8 mouse cellular contexts compared by ENCODE assay signal in the genomic region with DNA sequence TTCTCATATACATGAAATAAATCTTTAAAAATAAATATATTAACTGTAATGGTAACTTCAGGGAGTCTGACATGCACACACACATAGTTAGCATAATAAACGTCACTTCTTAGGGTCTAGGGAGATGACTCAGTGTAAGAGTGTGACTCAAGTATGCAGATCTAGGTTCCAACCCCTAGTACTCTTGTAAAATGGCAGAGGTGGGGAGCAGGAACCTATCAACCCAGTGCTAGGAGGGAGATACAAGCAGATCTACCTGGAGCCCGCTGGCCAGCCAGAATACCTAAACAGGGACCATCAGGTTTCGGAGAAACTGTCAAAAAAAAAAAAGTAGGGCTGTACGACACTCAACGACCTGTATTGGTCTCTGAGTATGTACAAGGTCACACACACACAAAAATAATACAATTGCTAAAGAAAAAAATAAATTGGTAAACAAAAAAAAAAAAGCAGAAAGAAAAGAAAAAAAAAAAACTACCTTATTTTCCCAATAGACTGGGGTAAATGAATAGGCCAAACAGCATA. TPM values are rescaled to one million over a fixed set of nuclear protein-coding genes. Genes with fewer than 3 reads are reported as not detected.
A peak's percentile ranks its signal among the peaks of the same experiment; 100 is the strongest.
DNase-seq lines count a peak whose midpoint lies in the region; ATAC-seq and TF ChIP-seq lines count a peak whose summit lies in the region.

No protein-coding gene starts in this region.

- no peak for TF ChIP-seq POLR2A in small intestine, adult 2 months (IDR thresholded peaks at IDR 0.05; ENCODE audit: low read depth, low read length)

- peak; percentile 37 for DNase-seq in CD4-positive, CD25-positive, alpha-beta regulatory T cell, adult 2 months (ENCODE audit: low read depth, low spot score)
- DNase-seq in layer of hippocampus, adult 9-11 months, result no peak

- ATAC-seq in CD4-positive, CD25-positive, alpha-beta regulatory T cell, adult 4 months, result no peak
- no peak for ATAC-seq in megakaryocyte, adult 5-6 weeks (ENCODE audit: poor library complexity, severe bottlenecking)
- ATAC-seq in intestine, embryonic 16.5 days, result no peak
- no peak for ATAC-seq in erythroid progenitor cell, adult 5-6 weeks (replicated peaks; ENCODE audit: low FRiP score, poor library complexity, severe bottlenecking)

- no peaks in the 10 kb centered on the region for H3K9me3 ChIP-seq in megakaryocyte, embryonic 14.5 days
- H3K9me3 ChIP-seq in intestine, embryonic 16.5 days (ENCODE audit: control insufficient read depth, low read length), result no peaks in the 10 kb centered on the region

- WGBS in intestine, embryonic 16.5 days, result 20% methylated on average over 5 of the region's 5 CpGs
- 15% methylated on average over 5 of the region's 5 CpGs for WGBS in small intestine, adult 2 months

- peaks cover 75% of the 10 kb centered on the region for H3K4me1 ChIP-seq in megakaryocyte, embryonic 14.5 days
- peaks cover 29% of the 10 kb centered on the region for H3K4me1 ChIP-seq in intestine, embryonic 16.5 days (ENCODE audit: control insufficient read depth, insufficient read depth, low read length)
- peaks cover 17% of the 10 kb centered on the region for H3K4me1 ChIP-seq in small intestine, adult 2 months (ENCODE audit: control insufficient read depth, insufficient read depth, insufficient read length, low read length)

- H3K4me2 ChIP-seq in intestine, embryonic 16.5 days (ENCODE audit: low read depth, low read length), result peak overlapping the region; percentile 52

- peak overlapping the region; percentile 41; the same call in 1 of the 2 replicates for H3K9ac ChIP-seq in intestine, embryonic 16.5 days (ENCODE audit: low read depth, low read length)

- peaks cover 2% of the 10 kb centered on the region for H3K27me3 ChIP-seq in megakaryocyte, embryonic 14.5 days (replicated peaks)
- H3K27me3 ChIP-seq in intestine, embryonic 16.5 days (replicated peaks; ENCODE audit: control insufficient read depth, insufficient read depth, low read length), result no peaks in the 10 kb centered on the region
- H3K27me3 ChIP-seq in small intestine, adult 2 months (ENCODE audit: control insufficient read depth, insufficient read depth, low read length), result no peaks in the 10 kb centered on the region

- no peak overlapping the region; the same call in 1 of the 2 replicates for H3K27ac ChIP-seq in intestine, embryonic 16.5 days (ENCODE audit: low read length)
- H3K27ac ChIP-seq in small intestine, adult 2 months (ENCODE audit: insufficient read depth, low read depth, low read length), result no peak overlapping the region

- H3K4me3 ChIP-seq in megakaryocyte, embryonic 14.5 days (replicated peaks), result peak overlapping the region; percentile 97
- H3K4me3 ChIP-seq in intestine, embryonic 16.5 days (ENCODE audit: low read length), result peak overlapping the region; percentile 84
- peak overlapping the region; percentile 72; the same call in 1 of the 2 replicates for H3K4me3 ChIP-seq in small intestine, adult 2 months (ENCODE audit: low read depth, low read length)

- peaks cover 53% of the 10 kb centered on the region for H3K36me3 ChIP-seq in megakaryocyte, embryonic 14.5 days (replicated peaks; ENCODE audit: low read length)
- peaks cover 24% of the 10 kb centered on the region for H3K36me3 ChIP-seq in intestine, embryonic 16.5 days (ENCODE audit: control insufficient read depth, insufficient read depth, low read length)
- H3K36me3 ChIP-seq in small intestine, adult 2 months (ENCODE audit: control insufficient read depth, insufficient read depth, low read length), result peaks cover 28% of the 10 kb centered on the region

- TF ChIP-seq CTCF in small intestine, adult 2 months (IDR thresholded peaks at IDR 0.05; ENCODE audit: extremely low read depth, insufficient read length, insufficient replicate concordance, low read depth, low read length), result no peak

RNA-seq across cellular contexts. Expression of gene Ocel1, which starts 0.3 kb away (rescaled TPM):
- polyA plus RNA-seq in CD4-positive, CD25-positive, alpha-beta regulatory T cell, adult 4 months (2017; shearing (Covaris generic)), result 1 to 10 TPM; 3.9 to 4.1 TPM
- polyA plus RNA-seq in megakaryocyte, embryonic 14.5 days (2012; ENCODE audit: insufficient read depth, low replicate concordance), result 79.6 and 103 TPM in 2 replicates
- total RNA-seq in megakaryocyte, adult 5-6 weeks (2015), result 8.7 and 8.9 TPM in 2 replicates
- 16.2 and 18.5 TPM in 2 replicates for total RNA-seq in megakaryocyte, adult 5-6 weeks (2017)
- 6.3 and 8.5 TPM in 2 replicates for polyA plus RNA-seq in intestine, embryonic 16.5 days (2015; fragmentation: Nextera tagmentation; extraction: Ambion mirVana)
- polyA plus RNA-seq in small intestine, adult 2 months (2012; rRNA removed), result 19.7 and 70.3 TPM in 2 replicates
- 1.7 and 13.7 TPM in 2 replicates for total RNA-seq in erythroid progenitor cell, adult 5-6 weeks (2015; ENCODE audit: low replicate concordance)
- 10.4 and 10.7 TPM in 2 replicates for total RNA-seq in erythroid progenitor cell, adult 5-6 weeks (2017; ENCODE audit: low replicate concordance)

RNA-seq across cellular contexts. Expression of gene Use1, which starts 4.1 kb away (rescaled TPM):
- 100 to 1,000 TPM; 292 to 321 TPM for polyA plus RNA-seq in CD4-positive, CD25-positive, alpha-beta regulatory T cell, adult 4 months (2017; shearing (Covaris generic))
- polyA plus RNA-seq in megakaryocyte, embryonic 14.5 days (2012; ENCODE audit: insufficient read depth, low replicate concordance), result 136 and 255 TPM in 2 replicates
- 124 and 135 TPM in 2 replicates for total RNA-seq in megakaryocyte, adult 5-6 weeks (2015)
- total RNA-seq in megakaryocyte, adult 5-6 weeks (2017), result 167 and 180 TPM in 2 replicates
- polyA plus RNA-seq in intestine, embryonic 16.5 days (2015; fragmentation: Nextera tagmentation; extraction: Ambion mirVana), result 89.5 and 95.8 TPM in 2 replicates
- polyA plus RNA-seq in small intestine, adult 2 months (2012; rRNA removed), result 63.7 and 101 TPM in 2 replicates
- 46.1 and 99.8 TPM in 2 replicates for total RNA-seq in erythroid progenitor cell, adult 5-6 weeks (2015; ENCODE audit: low replicate concordance)
- total RNA-seq in erythroid progenitor cell, adult 5-6 weeks (2017; ENCODE audit: low replicate concordance), result 48.1 and 59.2 TPM in 2 replicates

RNA-seq across cellular contexts. Expression of gene Nr2f6, which starts 11.0 kb away (rescaled TPM):
- under 1 TPM in 1 of 2 experiments, not detected in 1; 0.36 TPM for polyA plus RNA-seq in CD4-positive, CD25-positive, alpha-beta regulatory T cell, adult 4 months (2017; shearing (Covaris generic))
- polyA plus RNA-seq in megakaryocyte, embryonic 14.5 days (2012; ENCODE audit: insufficient read depth, low replicate concordance), result 20.8 and 45.4 TPM in 2 replicates
- total RNA-seq in megakaryocyte, adult 5-6 weeks (2015), result 8.2 and 13.8 TPM in 2 replicates
- 6.9 and 9.1 TPM in 2 replicates for total RNA-seq in megakaryocyte, adult 5-6 weeks (2017)
- 35.8 and 51.1 TPM in 2 replicates for polyA plus RNA-seq in intestine, embryonic 16.5 days (2015; fragmentation: Nextera tagmentation; extraction: Ambion mirVana)
- 233 and 448 TPM in 2 replicates for polyA plus RNA-seq in small intestine, adult 2 months (2012; rRNA removed)
- total RNA-seq in erythroid progenitor cell, adult 5-6 weeks (2015; ENCODE audit: low replicate concordance), result not detected in 2 replicates
- total RNA-seq in erythroid progenitor cell, adult 5-6 weeks (2017; ENCODE audit: low replicate concordance), result 1.4 and 6.7 TPM in 2 replicates

RNA-seq across cellular contexts. Expression of gene Ushbp1, which starts 24.8 kb away (rescaled TPM):
- polyA plus RNA-seq in CD4-positive, CD25-positive, alpha-beta regulatory T cell, adult 4 months (2017; shearing (Covaris generic)), result not detected
- polyA plus RNA-seq in megakaryocyte, embryonic 14.5 days (2012; ENCODE audit: insufficient read depth, low replicate concordance), result 0.06 TPM in 1 of 2 replicates, not detected in the other
- total RNA-seq in megakaryocyte, adult 5-6 weeks (2015), result not detected in 2 replicates
- not detected in 2 replicates for total RNA-seq in megakaryocyte, adult 5-6 weeks (2017)
- polyA plus RNA-seq in intestine, embryonic 16.5 days (2015; fragmentation: Nextera tagmentation; extraction: Ambion mirVana), result 10.8 and 10.9 TPM in 2 replicates
- 5.8 and 7.8 TPM in 2 replicates for polyA plus RNA-seq in small intestine, adult 2 months (2012; rRNA removed)
- not detected in 2 replicates for total RNA-seq in erythroid progenitor cell, adult 5-6 weeks (2015; ENCODE audit: low replicate concordance)
- total RNA-seq in erythroid progenitor cell, adult 5-6 weeks (2017; ENCODE audit: low replicate concordance), result 0.64 TPM in 1 of 2 replicates, not detected in the other

RNA-seq across cellular contexts. Expression of gene Babam1, which starts 25.9 kb away (rescaled TPM):
- 10 to 100 TPM; 54.6 to 55.8 TPM for polyA plus RNA-seq in CD4-positive, CD25-positive, alpha-beta regulatory T cell, adult 4 months (2017; shearing (Covaris generic))
- 62.3 and 94.3 TPM in 2 replicates for polyA plus RNA-seq in megakaryocyte, embryonic 14.5 days (2012; ENCODE audit: insufficient read depth, low replicate concordance)
- 62.0 and 66.6 TPM in 2 replicates for total RNA-seq in megakaryocyte, adult 5-6 weeks (2015)
- total RNA-seq in megakaryocyte, adult 5-6 weeks (2017), result 108 and 110 TPM in 2 replicates
- 84.7 and 86.9 TPM in 2 replicates for polyA plus RNA-seq in intestine, embryonic 16.5 days (2015; fragmentation: Nextera tagmentation; extraction: Ambion mirVana)
- 64.5 and 119 TPM in 2 replicates for polyA plus RNA-seq in small intestine, adult 2 months (2012; rRNA removed)
- 35.0 and 51.6 TPM in 2 replicates for total RNA-seq in erythroid progenitor cell, adult 5-6 weeks (2015; ENCODE audit: low replicate concordance)
- 22.3 and 44.8 TPM in 2 replicates for total RNA-seq in erythroid progenitor cell, adult 5-6 weeks (2017; ENCODE audit: low replicate concordance)

Comparison
In these comparisons a context has a peak if more than half of its experiments do, and no peak if none do; other contexts are left out.
1. RNA of gene Nr2f6, which starts 11.0 kb away (polyA plus RNA-seq): 233 to 448 TPM in small intestine, adult 2 months, 35.8 to 51.1 TPM in intestine, embryonic 16.5 days and 20.8 to 45.4 TPM in megakaryocyte, embryonic 14.5 days; 0.36 TPM in CD4-positive, CD25-positive, alpha-beta regulatory T cell, adult 4 months; every median in the first group is over 10 times any median in the second.
2. Peak in every context shown above with its lines, with median percentiles within 50 percentile points of each other: H3K4me3 ChIP-seq.